Mouse (Mus musculus): ENCODE results near the gene Ess2.
"Not testable (repeated sequence)": the region's sequence is repeated elsewhere in the genome, so short reads cannot be mapped to it uniquely, and the experiment has no call there.

The Ess2 gene

DNA sequence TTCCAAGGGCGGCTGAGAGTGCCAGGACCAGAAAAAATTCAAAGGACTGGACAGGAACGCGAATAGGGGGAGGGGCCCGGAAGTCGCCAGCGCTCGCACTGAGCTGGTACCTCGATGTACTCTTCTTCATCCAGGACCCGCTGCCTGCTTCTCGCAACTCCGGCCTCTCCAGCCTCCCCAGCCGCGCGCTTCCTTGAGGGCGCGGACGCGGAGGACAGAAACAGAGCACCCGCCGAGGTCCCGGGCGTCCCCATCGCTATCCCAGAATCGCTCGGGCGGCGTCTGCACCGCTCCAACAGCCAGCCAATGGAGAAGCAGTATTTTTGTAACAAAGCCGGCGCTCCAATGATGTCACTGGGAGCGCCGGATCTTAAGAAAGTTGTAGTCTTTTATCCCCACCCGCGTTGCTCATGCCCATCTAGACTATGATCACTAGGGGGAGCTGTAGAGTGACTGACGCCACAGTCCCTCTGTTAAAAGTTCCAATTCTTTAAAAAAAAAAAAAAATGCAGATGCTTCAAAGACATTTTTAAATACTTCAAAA lies at the start of gene Ess2:
Ess2 (minus strand) TSS at position 297 of the 544 bp plus-strand sequence.
- peak; percentile 98 for DNase-seq (ENCODE audit: low read depth)

DNA sequence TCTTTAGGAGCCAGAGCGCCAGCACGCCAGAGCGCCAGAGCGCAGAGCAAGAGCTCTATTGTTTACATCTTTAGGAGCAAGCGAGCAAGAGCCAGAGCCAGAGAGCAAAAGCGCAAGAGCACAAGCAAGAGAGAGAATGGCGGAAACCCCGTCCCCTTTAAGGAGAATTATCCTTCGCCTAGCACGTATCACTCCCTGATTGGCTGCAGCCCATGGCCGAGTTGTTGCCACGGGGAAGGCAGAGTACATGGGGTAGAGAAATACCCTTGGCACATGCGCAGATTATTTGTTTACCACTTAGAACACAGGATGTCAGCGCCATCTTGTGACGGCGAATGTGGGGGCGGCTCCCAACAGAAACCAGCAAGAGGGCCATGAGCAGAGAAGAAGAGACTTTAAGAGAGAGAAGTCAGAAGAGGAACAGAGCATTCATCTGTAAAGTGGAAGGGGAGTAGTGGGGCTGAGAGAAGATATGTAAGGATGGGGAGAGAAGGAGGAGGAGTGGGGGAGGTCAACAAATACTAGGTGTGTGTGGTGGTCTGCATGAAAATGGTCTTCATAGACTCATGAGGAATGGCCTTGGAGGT lies 45.0 kb upstream of the Ess2 start:
- DNase-seq (ENCODE audit: low read depth): not testable (repeated sequence)

DNA sequence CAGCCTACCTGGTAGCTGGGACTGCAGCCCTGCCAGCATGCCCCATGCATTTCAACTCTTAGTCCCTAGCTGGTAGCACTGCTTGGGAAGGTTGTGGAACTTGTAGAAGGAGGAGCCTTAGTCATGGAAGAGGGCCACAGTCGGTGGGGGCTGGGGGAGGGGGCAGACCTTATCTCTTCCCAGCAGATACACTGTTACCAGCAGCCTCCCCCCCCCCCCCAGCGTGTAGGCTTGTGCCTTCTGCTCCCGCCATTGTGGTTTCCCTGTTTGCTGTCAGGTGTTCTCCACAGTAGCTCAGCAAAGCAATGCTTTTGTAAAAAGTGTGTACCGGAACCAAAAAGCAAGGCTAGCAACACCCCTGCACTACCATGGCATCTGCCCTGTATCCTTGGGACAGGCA lies 40.5 kb upstream of the Ess2 start:
- no peak for DNase-seq (ENCODE audit: low read depth)

DNA sequence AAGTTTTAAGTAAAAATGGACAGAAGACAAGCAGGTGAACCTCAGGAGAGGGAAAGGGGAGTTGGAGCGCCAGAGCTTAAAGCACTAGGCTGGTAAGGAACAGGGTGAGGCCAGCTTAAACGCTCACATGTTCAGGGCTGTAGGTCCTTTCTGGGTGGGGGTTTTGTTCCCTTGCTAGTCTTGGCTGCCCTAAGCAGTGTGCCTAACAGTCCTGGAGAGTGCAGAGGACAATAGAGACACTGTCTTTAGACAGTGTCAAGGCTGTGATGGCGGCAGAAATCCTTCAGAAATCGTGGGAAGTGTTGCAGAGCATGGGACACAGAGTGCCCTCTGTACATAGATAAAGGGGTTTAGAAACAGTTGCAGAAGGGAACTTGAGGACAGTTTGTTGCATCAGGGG lies 38.9 kb upstream of the Ess2 start:
- no peak for DNase-seq (ENCODE audit: low read depth)

GRCm38 (mm10) chr16:17949421-17949877 lies 38.3 kb upstream of the Ess2 start:
- no peak for DNase-seq (ENCODE audit: low read depth)

DNA sequence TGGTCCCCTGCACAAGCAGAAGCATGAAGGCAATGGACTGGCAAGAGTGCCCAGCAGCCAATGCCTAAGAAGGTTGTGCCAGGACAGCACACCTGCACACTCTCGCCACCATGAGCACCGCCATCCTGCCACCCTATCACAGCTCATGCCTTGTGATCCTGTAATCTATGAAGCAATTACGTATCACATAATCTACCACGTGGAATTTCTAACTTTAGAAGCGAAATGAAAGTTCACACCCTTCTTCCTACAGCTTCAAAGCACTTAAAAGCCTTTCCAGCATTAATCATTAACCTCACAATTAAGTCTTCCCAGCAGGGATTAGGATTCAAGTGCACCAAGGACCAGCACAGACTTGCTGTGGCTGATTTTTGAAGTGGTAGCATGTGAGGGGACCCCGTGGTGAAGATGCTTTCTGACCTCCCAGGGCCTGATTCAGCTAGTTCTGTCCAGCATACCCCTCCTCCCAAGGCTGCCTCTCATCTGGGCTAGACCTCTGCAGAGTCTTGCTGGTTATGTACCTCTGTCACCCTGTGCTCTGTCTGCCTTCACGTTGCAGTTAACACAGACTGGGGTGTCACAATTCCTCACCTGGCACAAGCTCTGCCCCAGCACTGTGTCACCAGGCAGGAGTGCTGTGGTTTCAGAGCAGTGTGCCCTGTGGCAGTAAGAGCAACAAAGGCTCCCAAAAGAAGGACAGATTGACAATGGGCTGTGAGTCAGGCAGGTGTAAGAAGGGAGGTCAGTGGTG lies 34.1 kb upstream of the Ess2 start:
- no peak for DNase-seq (ENCODE audit: low read depth)

DNA sequence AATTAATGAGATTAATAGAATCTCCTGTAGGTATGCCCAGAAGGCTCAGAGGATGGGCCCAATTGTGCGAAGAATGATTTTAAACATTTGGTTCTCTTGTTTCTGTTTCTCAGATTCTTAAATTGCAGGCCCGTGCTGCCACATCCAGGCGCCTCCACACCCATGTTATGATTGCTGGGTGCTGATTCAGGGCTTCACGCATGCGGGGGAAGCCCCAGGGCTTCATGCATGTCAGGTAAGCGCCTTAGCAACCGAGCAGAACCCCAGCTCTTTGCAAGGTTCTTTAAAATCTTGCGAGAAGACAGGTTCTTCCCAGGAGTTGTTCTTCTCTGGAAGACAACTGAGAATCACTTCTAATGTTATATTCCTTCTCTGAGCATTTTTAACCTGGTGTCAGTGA lies 32.3 kb upstream of the Ess2 start:
- DNase-seq (ENCODE audit: low read depth): no peak

DNA sequence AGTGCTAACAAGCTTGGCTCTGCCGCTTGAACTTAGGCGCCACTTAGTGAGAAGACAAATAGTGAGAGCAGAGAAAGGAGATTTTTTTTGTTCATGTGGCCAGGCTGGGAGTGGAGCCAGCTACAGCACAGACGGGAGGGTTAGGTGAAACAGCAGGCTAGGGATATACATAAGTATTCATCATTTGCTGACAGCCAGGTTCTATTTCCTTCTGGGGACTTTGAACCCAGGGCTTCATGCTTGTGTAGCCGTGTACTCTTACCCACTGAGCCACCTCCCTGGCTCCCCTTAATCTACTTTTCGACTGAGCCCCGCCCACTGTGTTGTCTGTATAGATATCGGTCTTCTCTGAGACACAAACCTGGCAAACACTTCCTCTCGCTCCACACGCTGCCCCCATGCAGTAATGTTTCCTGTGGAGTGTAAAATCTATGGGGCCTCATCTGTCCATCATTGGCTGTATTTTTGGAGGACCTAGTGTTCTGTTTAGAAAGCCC lies 28.2 kb upstream of the Ess2 start:
- DNase-seq (ENCODE audit: low read depth): peak; percentile 71

DNA sequence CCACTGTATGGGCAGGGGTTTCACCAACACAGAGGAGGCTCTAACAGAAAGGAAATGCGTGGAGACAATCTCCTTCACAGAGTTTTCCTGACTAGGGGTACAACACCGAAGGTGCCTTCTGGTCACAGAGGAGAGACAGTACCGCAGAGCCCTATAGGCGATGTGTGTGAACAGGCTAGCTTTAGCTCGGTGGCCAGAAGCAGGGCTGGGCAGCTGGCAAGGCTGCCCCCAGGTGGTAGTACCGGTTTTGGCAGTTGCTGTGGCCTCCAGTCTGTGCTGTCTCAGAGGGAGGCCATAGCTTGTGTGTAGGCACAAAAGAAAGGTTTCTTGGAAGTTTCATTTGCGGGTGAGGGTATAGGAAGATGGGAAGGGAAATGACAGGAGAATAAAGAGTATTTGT lies 27.7 kb upstream of the Ess2 start:
- peak; percentile 74 for DNase-seq (ENCODE audit: low read depth)

DNA sequence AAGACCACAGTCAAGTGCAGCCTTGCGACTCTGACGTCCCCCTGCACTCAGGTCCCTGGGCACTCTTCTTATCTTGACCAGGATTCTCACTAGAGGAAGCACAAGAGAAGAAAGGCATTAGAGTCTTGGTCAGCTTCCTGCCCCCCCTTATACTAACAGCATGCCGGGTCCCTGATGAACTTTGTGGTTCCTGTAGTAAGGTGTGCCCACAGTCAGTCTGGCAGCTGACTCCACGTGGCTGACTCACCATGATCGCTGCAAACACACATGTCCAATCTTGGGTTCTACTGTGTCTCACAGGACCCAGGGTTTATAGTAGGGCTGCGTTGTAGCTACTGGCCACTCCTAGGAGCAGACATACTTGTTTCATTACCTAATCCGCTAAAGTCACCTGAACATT lies 27.0 kb upstream of the Ess2 start:
- DNase-seq (ENCODE audit: low read depth): no peak

- no peak for DNase-seq (ENCODE audit: low read depth)
Observed at GRCm38 (mm10) chr16:17936776-17937175, 25.6 kb upstream of the Ess2 start.

DNA sequence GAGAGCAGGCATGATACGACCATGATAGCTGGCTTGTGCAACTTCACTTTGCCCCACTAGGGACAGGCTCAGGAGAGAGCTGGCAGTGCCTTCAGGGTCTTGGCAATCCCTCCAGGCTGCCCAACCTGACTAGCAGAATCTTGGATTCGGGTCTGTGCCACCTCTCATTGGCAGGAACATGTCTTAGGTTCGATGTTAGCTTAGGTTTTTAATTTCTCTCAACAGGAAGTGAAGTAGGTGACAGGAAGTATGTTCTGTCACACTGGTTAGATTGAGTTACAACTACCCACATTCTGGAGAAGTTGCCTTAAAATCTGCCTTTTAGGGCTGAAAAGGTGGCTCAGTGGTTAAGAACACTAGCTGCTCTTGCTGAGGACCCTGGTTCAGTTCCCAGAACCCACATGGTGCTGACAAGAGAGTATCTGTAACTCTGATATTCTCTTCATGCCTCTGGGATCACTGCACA lies 23.3 kb upstream of the Ess2 start:
- no peak for DNase-seq (ENCODE audit: low read depth)

GRCm38 (mm10) chr16:17933594-17934444 lies 22.7 kb upstream of the Ess2 start:
- no peak for DNase-seq (ENCODE audit: low read depth)

GRCm38 (mm10) chr16:17931906-17932460 lies 20.8 kb upstream of the Ess2 start:
- DNase-seq (ENCODE audit: low read depth): no peak

GRCm38 (mm10) chr16:17929631-17930030 lies 18.5 kb upstream of the Ess2 start:
- no peak for DNase-seq (ENCODE audit: low read depth)

GRCm38 (mm10) chr16:17929211-17929610 lies 18.1 kb upstream of the Ess2 start:
- DNase-seq (ENCODE audit: low read depth): no peak

GRCm38 (mm10) chr16:17928627-17929104 lies 17.5 kb upstream of the Ess2 start:
- DNase-seq (ENCODE audit: low read depth): peak; percentile 87

- peak; percentile 78 for DNase-seq (ENCODE audit: low read depth)
Observed at GRCm38 (mm10) chr16:17928087-17928580, 17.0 kb upstream of the Ess2 start, which contains the start of gene Slc25a1. TSS of gene Slc25a1 (minus strand) at chr16:17928219.

DNA sequence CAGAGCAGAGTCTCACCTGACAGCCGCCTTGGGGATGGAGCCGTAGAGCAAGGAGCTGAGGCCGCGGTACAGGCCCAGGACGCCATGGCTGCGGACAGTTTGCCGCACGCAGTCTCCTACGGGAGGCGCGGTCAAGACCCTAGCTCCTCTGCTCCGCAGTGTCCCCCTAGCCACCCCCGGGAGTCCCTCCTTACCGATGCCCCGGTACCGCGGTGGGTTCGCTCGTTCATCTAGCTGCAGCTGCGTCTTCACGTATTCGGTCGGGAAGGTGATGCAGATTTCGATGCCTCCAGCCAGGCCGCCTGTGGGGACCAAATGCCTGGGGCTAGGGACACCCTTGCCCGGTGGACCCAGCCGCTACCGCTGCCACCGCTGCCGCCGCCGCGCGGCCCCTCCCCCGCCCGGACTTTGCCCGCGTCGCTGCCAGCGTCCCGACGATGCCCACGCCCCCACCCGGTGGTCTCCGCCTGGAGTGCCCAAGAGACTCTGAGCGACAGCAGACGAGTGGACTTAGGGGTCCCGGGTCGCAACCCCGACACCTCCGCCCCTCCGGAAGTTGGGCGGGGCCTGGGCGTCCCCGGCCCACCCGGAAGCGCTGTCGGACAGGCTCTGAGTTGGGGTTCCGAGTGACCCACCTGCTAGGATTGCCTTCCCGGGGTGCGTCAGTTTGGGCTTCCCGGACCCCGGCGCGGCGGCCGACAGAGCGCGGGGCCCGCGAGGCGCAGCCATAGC lies 16.4 kb upstream of the Ess2 start:
- no peak for DNase-seq (ENCODE audit: low read depth)

DNA sequence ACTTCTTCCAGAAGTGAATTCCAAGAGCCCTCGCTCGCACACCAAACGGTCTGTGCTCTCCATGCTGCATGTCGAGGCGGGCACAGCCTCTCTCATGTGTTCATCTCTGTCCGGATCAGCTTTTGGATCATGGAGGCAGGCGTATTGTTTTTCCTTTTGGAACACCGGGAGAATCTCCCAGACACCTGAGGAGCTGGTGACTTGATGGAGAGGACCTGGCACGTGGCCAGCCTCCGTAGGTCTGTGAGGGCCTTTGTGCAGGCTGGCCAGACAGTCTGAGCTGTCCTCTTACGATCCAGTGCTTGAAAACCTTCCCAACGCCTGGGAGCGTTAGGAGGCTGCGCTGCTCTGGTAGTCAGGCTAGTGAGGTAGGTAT lies 11.0 kb upstream of the Ess2 start:
- DNase-seq (ENCODE audit: low read depth): no peak

Measured in c-Kit-positive CD71-positive TER-119-negative erythroid progenitor cells, embryonic 14.5 days (primary cell).